Mouse (Mus musculus) ES-E14 (cell line): ENCODE data around the gene Nim1k.

ENCODE experiments used
- CHD2 ChIP-seq: IDR thresholded peaks from 2 replicates; pipeline ENCODE4 v1.6.1; 2014; ENCODE audit warnings: mild to moderate bottlenecking, low read depth, low read length, inconsistent platforms
- HCFC1 ChIP-seq: IDR thresholded peaks from 2 replicates; pipeline ENCODE4 v1.6.1; 2012; ENCODE audit warnings: low read length, inconsistent platforms, borderline replicate concordance; ENCODE audit not compliant: insufficient read depth
- MAFK ChIP-seq: IDR thresholded peaks from 2 replicates; pipeline ENCODE4 v1.6.1; 2014; ENCODE audit warnings: mild to moderate bottlenecking, low read depth, low read length, inconsistent platforms; ENCODE audit not compliant: insufficient read depth
- ZC3H11A ChIP-seq: IDR thresholded peaks from 2 replicates; pipeline ENCODE4 v1.6.1; 2012; ENCODE audit warnings: low read depth, mild to moderate bottlenecking, inconsistent platforms, low read length, borderline replicate concordance

- TF ChIP-seq MAFK (no peak), ZC3H11A (no peak), HCFC1 (no peak), CHD2 (no peak)
Measured at GRCm38 (mm10) chr13:119713821-119714220, 41.9 kb downstream of the Nim1k start.
